Mouse (Mus musculus) forebrain, embryonic 14.5 days (tissue): Measurements from ENCODE around the gene Rabep2. TPM values are rescaled to one million over a fixed set of nuclear protein-coding genes. Genes with fewer than 3 reads are reported as not detected.
A peak's percentile ranks its signal among the peaks of the same experiment; 100 is the strongest.

ENCODE experiments used
- ATAC-seq: fragments of 200-750 bp; cut with Nextera tagmentation; 2 replicates; pipeline ENCODE4 v1.8.0; 2017; ENCODE audit warnings: mild to moderate bottlenecking, moderate library complexity
- DNase-seq: peaks from one replicate; pipeline ENCODE4 v3.0.0-alpha.2; 2015; ENCODE audit warnings: low spot score
- H3K27ac ChIP-seq: fragments of 300-500 bp; sonication (generic); 2 replicates; pipeline ENCODE4 v1.5.1; 2014; ENCODE audit warnings: low read depth, mild to moderate bottlenecking, control low read depth, low read length, moderate library complexity
- H3K27me3 ChIP-seq: fragments of 300-500 bp; sonication (generic); replicated peaks from 2 replicates; pipeline ENCODE4 v1.6.1; 2014; ENCODE audit warnings: low read length, control low read depth, mixed read lengths; ENCODE audit not compliant: control insufficient read depth, insufficient read depth
- H3K36me3 ChIP-seq: fragments of 300-500 bp; sonication (generic); 2 replicates; pipeline ENCODE4 v1.6.1; 2014; ENCODE audit warnings: low read length, control low read depth; ENCODE audit not compliant: control insufficient read depth, insufficient read depth
- H3K4me1 ChIP-seq: fragments of 300-500 bp; sonication (generic); 2 replicates; pipeline ENCODE4 v1.6.1; 2014; ENCODE audit warnings: antibody characterized with exemption, low read length, control low read depth; ENCODE audit not compliant: control insufficient read depth, insufficient read depth
- H3K4me2 ChIP-seq: fragments of 300-500 bp; sonication (generic); 2 replicates; pipeline ENCODE4 v1.6.1; 2014; ENCODE audit warnings: mild to moderate bottlenecking, control low read depth, low read length
- H3K4me3 ChIP-seq: fragments of 300-500 bp; sonication (generic); 2 replicates; pipeline ENCODE4 v1.5.1; 2014; ENCODE audit warnings: low read depth, low read length, control low read depth
- H3K9ac ChIP-seq: fragments of 300-500 bp; sonication (generic); 2 replicates; pipeline ENCODE4 v1.6.1; 2014; ENCODE audit warnings: mild to moderate bottlenecking, low read length, control low read depth, moderate library complexity
- H3K9me3 ChIP-seq: fragments of 300-500 bp; sonication (generic); replicated peaks from 2 replicates; pipeline ENCODE4 v1.6.1; 2016; ENCODE audit warnings: low read length, control low read depth, mixed read lengths; ENCODE audit not compliant: control insufficient read depth
- WGBS: fragments of 180-500 bp; shearing (Covaris S2); extraction: QIAGEN DNeasy Blood & Tissue Kit; methylation state at CpG from one replicate; pipeline ENCODE4 v1.1.7; 2014; 5-methylcytosine and 5-hydroxymethylcytosine counted together
- polyA plus RNA-seq: library from polyadenylated mRNA; unstranded; fragments of >200 nt; fragmentation: Nextera tagmentation; extraction: Ambion mirVana; gene quantifications from 2 replicates; pipeline ENCODE4 v1.2.1, GENCODE M21; 2014

The Rabep2 gene
- polyA plus RNA-seq, 1 experiment from 2014 or later: 15.6 TPM

GRCm38 (mm10) chr7:126471853-126472252, 43.3 kb downstream of the Rabep2 start:
- no peak for DNase-seq
- no peak overlapping the region for H3K4me2 ChIP-seq
- no peak overlapping the region for H3K27ac ChIP-seq
- no peak overlapping the region for H3K4me3 ChIP-seq
- no peak for ATAC-seq
- H3K4me1 ChIP-seq: peaks cover 7% of the 10 kb centered on the region; the same call in 1 of the 2 replicates
- no peaks in the 10 kb centered on the region for H3K27me3 ChIP-seq
- H3K9ac ChIP-seq: no peak overlapping the region
- H3K9me3 ChIP-seq: no peaks in the 10 kb centered on the region
- WGBS: 93% methylated on average over 4 of the region's 4 CpGs
- H3K36me3 ChIP-seq: peaks cover 59% of the 10 kb centered on the region

GRCm38 (mm10) chr7:126472306-126472705, 43.7 kb downstream of the Rabep2 start:
- ATAC-seq (no peak), DNase-seq (no peak)
- Histone ChIP-seq H3K4me2 (no peak overlapping the region), H3K4me1 (peaks cover 7% of the 10 kb centered on the region; the same call in 1 of the 2 replicates), H3K27me3 (no peaks in the 10 kb centered on the region), H3K9ac (no peak overlapping the region), H3K9me3 (no peaks in the 10 kb centered on the region), H3K27ac (no peak overlapping the region), H3K4me3 (no peak overlapping the region), H3K36me3 (peaks cover 55% of the 10 kb centered on the region)
- 93% methylated on average over 13 of the region's 13 CpGs for WGBS

GRCm38 (mm10) chr7:126472713-126473112, 44.2 kb downstream of the Rabep2 start:
- no peak overlapping the region for H3K9ac ChIP-seq
- peaks cover 51% of the 10 kb centered on the region for H3K36me3 ChIP-seq
- H3K4me2 ChIP-seq: no peak overlapping the region
- no peaks in the 10 kb centered on the region for H3K27me3 ChIP-seq
- H3K9me3 ChIP-seq: no peaks in the 10 kb centered on the region
- H3K4me1 ChIP-seq: peaks cover 7% of the 10 kb centered on the region; the same call in 1 of the 2 replicates
- WGBS: 89% methylated on average over 16 of the region's 16 CpGs
- no peak overlapping the region for H3K27ac ChIP-seq
- DNase-seq (no peak), ATAC-seq (no peak)
- no peak overlapping the region for H3K4me3 ChIP-seq

- Histone ChIP-seq H3K9ac (peak overlapping the region; percentile 99; the same call in 1 of the 2 replicates), H3K36me3 (peaks cover 42% of the 10 kb centered on the region), H3K4me2 (peak overlapping the region; percentile 90), H3K9me3 (no peaks in the 10 kb centered on the region), H3K27me3 (no peaks in the 10 kb centered on the region), H3K27ac (no peak overlapping the region), H3K4me1 (peaks cover 7% of the 10 kb centered on the region; the same call in 1 of the 2 replicates), H3K4me3 (peak overlapping the region; percentile 93)
- 88% methylated on average over 9 of the region's 9 CpGs for WGBS
- DNase-seq (no peak), ATAC-seq (no peak)
Observed at GRCm38 (mm10) chr7:126473470-126474086, 45.0 kb downstream of the Rabep2 start.

DNA sequence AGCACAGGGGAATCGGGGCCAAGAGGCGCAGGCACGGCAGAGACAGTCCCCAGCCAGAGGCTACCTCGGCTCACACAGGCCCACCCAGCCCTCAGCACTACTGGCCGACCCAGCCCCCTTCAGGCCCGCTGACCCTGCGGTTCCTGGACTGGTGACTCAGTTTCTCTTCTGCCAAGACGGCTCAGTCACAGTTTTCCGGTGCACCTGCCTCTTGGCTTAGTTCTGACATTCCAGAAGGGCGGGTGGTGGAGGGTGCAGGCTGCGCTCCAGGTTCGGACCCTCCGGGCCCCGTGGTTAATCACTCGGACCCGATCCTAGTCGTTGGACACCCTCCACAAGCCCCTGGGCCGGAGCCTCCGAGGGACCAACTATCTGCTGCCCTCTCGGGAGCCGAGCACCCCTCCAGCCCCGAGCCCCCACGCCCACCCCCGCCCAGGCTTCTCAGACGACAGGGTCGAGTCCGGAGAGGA, 46.0 kb downstream of the Rabep2 start:
- ATAC-seq (peak; percentile 52), DNase-seq (no peak)
- peak overlapping the region; percentile 90 for H3K4me2 ChIP-seq
- peak overlapping the region; percentile 94 for H3K27ac ChIP-seq
- no peaks in the 10 kb centered on the region for H3K27me3 ChIP-seq
- peak overlapping the region; percentile 99 for H3K9ac ChIP-seq
- H3K9me3 ChIP-seq: no peaks in the 10 kb centered on the region
- peaks cover 33% of the 10 kb centered on the region for H3K36me3 ChIP-seq
- 2% methylated on average over 26 of the region's 27 CpGs for WGBS
- peaks cover 7% of the 10 kb centered on the region; the same call in 1 of the 2 replicates for H3K4me1 ChIP-seq
- peak overlapping the region; percentile 93 for H3K4me3 ChIP-seq

DNA sequence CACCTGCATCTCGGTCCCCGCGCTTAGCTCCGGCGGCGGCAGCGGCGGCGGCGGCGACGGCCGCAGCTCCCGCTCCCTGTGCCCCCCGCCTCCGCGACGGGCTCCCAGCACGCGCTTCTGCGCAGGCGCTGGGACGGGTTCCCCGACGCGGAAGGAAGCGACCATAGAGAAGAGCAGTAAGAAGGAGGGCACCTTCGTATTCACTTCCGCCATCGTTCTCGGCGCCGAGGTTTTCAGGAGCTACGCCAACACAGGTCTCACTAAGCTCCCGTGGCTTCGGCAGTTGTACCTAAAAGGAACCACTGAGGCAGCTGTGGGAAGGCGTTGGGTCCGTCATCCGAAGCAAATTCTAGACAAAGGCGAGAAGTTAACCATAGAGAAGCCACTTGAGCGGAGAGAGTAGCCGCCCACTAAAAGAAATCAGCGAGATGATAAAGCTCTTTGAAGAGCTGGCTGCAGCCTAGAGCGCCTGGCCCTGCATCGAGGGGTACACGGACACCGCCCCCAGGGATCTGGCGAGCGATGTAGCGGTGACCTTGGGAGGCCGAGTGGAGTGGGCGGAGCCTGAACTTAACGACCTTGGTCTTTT, 46.5 kb downstream of the Rabep2 start, which contains the start of gene Sh2b1:
Gene Sh2b1 (minus strand): TSS at position 432 of the 589 bp plus-strand sequence.
- H3K27ac ChIP-seq: peak within 1 kb of the TSS; percentile 94
- peak within 1 kb of the TSS; percentile 99 for H3K9ac ChIP-seq
- H3K4me3 ChIP-seq: peak within 1 kb of the TSS; percentile 93
- DNase-seq: peak; percentile 97
- H3K4me2 ChIP-seq: peak within 1 kb of the TSS; percentile 90
- ATAC-seq: peak; percentile 94
- under 1% methylated on average over 41 of the region's 53 CpGs for WGBS
- peaks cover 28% of the 10 kb centered on the region for H3K36me3 ChIP-seq
- H3K27me3 ChIP-seq: no peaks in the 10 kb centered on the region
- H3K4me1 ChIP-seq: peaks cover 7% of the 10 kb centered on the region; the same call in 1 of the 2 replicates
- H3K9me3 ChIP-seq: no peaks in the 10 kb centered on the region

- Histone ChIP-seq H3K36me3 (no peaks in the 10 kb centered on the region), H3K4me1 (peaks cover 2% of the 10 kb centered on the region), H3K27me3 (no peaks in the 10 kb centered on the region), H3K4me2 (no peak overlapping the region), H3K4me3 (no peak overlapping the region), H3K9me3 (no peaks in the 10 kb centered on the region), H3K27ac (no peak overlapping the region), H3K9ac (no peak overlapping the region)
- ATAC-seq (no peak), DNase-seq (peak; percentile 60)
- WGBS: 22% methylated on average over 5 of the region's 5 CpGs
Observed at GRCm38 (mm10) chr7:126481699-126482098, 53.1 kb downstream of the Rabep2 start.

DNA sequence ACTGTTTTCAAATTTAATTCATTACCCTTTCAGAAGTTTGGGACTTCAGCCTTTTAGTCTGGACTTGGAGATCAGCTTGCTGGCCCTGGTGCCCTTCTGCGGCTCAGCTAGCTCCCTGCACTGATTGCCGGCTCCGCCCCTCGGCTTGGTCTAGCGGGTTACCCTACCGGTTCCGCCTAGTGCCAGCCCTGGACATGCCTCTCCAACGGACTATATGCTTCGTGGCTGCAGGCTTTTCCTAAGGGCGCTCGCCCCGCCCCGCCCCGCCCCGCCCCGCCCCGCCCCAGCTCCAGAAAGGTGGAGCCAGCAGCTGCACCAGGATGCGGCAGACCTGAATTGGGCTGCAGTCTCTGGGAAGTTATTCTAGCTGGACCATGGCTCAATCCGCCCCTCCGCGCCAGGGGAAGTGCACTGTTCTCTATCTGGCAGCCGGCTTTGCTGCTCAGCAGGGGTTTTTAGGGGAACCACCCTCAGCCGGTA, 53.9 kb downstream of the Rabep2 start:
- DNase-seq (peak; percentile 71), ATAC-seq (peak; percentile 49)
- 1% methylated on average over 23 of the region's 23 CpGs for WGBS
- Histone ChIP-seq H3K36me3 (no peaks in the 10 kb centered on the region), H3K4me3 (peak overlapping the region; percentile 18), H3K4me2 (peak overlapping the region; percentile 53), H3K9ac (peak overlapping the region; percentile 37), H3K4me1 (peaks cover 3% of the 10 kb centered on the region), H3K9me3 (no peaks in the 10 kb centered on the region), H3K27ac (no peak overlapping the region), H3K27me3 (no peaks in the 10 kb centered on the region)
